Mouse (Mus musculus): Measurements from ENCODE around the gene Mdk. TPM values are rescaled to one million over a fixed set of nuclear protein-coding genes. Genes with fewer than 3 reads are reported as not detected.
A peak's percentile ranks its signal among the peaks of the same experiment; 100 is the strongest.

Mdk gene
- polyA plus RNA-seq, 1 experiment, result not detected

- Histone ChIP-seq H3K4me3 (ENCODE audit: insufficient read depth, low read depth, low read length) (no peak overlapping the region), H3K4me1 (ENCODE audit: control insufficient read depth, insufficient read depth, low read length) (peaks cover 35% of the 10 kb centered on the region)
- 81% methylated on average over 6 of the region's 6 CpGs for WGBS
These were observed 10.3 kb upstream of the Mdk start for GRCm38 (mm10) chr2:91942356-91942755.

GRCm38 (mm10) chr2:91939303-91939935, 7.3 kb upstream of the Mdk start:
- Histone ChIP-seq H3K27ac (ENCODE audit: insufficient read depth, low read depth, low read length) (0 out of 2 replicates have a peak overlapping the region, but pooled peaks have one; percentile 4), H3K4me1 (ENCODE audit: control insufficient read depth, insufficient read depth, low read length) (peaks cover 38% of the 10 kb centered on the region), H3K4me3 (ENCODE audit: insufficient read depth, low read depth, low read length) (no peak overlapping the region)
- 80% methylated on average over 15 of the region's 15 CpGs for WGBS
- TF ChIP-seq POLR2A (IDR thresholded peaks at IDR 0.05; ENCODE audit: insufficient read depth, low read depth, low read length) (no peak), CTCF (IDR thresholded peaks at IDR 0.05; ENCODE audit: insufficient read depth, low read depth, low read length) (no peak)

More at GRCm38 (mm10) chr2:91942356-91942755, 10.3 kb upstream of the Mdk start:
- no peak overlapping the region for H3K27ac ChIP-seq (ENCODE audit: insufficient read depth, low read depth, low read length)
- TF ChIP-seq CTCF (IDR thresholded peaks at IDR 0.05; ENCODE audit: insufficient read depth, low read depth, low read length), result peak; percentile 34; the same call in 1 of the 2 replicates
- TF ChIP-seq POLR2A (IDR thresholded peaks at IDR 0.05; ENCODE audit: insufficient read depth, low read depth, low read length), result no peak

GRCm38 (mm10) chr2:91936154-91936553, 4.1 kb upstream of the Mdk start:
- Histone ChIP-seq H3K4me3 (ENCODE audit: insufficient read depth, low read depth, low read length) (no peak overlapping the region), H3K27ac (ENCODE audit: insufficient read depth, low read depth, low read length) (peak overlapping the region; percentile 44), H3K4me1 (ENCODE audit: control insufficient read depth, insufficient read depth, low read length) (peaks cover 54% of the 10 kb centered on the region)
- TF ChIP-seq CTCF (IDR thresholded peaks at IDR 0.05; ENCODE audit: insufficient read depth, low read depth, low read length) (no peak), POLR2A (IDR thresholded peaks at IDR 0.05; ENCODE audit: insufficient read depth, low read depth, low read length) (no peak)
- WGBS, result 67% methylated on average over 7 of the region's 7 CpGs

- TF ChIP-seq CTCF (IDR thresholded peaks at IDR 0.05; ENCODE audit: insufficient read depth, low read depth, low read length) (no peak), POLR2A (IDR thresholded peaks at IDR 0.05; ENCODE audit: insufficient read depth, low read depth, low read length) (no peak)
- Histone ChIP-seq H3K27ac (ENCODE audit: insufficient read depth, low read depth, low read length) (no peak overlapping the region; the same call in 1 of the 2 replicates), H3K4me1 (ENCODE audit: control insufficient read depth, insufficient read depth, low read length) (peaks cover 64% of the 10 kb centered on the region), H3K4me3 (ENCODE audit: insufficient read depth, low read depth, low read length) (no peak overlapping the region)
- WGBS, result 82% methylated on average over 9 of the region's 9 CpGs
These were observed 2.9 kb upstream of the Mdk start for GRCm38 (mm10) chr2:91934826-91935525.

DNA sequence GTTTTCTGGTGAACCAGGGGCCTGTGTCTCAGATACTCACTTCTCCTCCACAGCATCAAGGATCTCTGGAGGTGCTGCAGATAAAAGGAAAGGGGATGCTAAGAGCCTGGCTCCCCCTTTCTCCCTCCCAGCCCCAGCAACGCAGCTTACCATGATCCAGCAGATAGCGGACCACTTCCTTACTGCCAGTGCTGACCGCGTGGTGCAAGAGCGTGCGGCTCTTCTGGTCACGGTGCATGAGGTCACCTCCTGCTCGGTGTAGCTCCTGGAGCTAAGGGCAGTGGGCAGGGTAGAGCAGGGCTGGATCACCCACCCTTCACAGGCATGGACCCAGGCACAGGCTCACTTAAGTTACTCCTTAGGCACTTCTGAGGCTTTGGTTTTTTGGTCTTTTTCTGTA, 1.9 kb upstream of the Mdk start:
- H3K27ac ChIP-seq (ENCODE audit: insufficient read depth, low read depth, low read length), result no peak overlapping the region
- no peak for TF ChIP-seq POLR2A (IDR thresholded peaks at IDR 0.05; ENCODE audit: insufficient read depth, low read depth, low read length)
- TF ChIP-seq CTCF (IDR thresholded peaks at IDR 0.05; ENCODE audit: insufficient read depth, low read depth, low read length), result no peak
- peaks cover 61% of the 10 kb centered on the region for H3K4me1 ChIP-seq (ENCODE audit: control insufficient read depth, insufficient read depth, low read length)
- 69% methylated on average over 8 of the region's 8 CpGs for WGBS
- no peak overlapping the region for H3K4me3 ChIP-seq (ENCODE audit: insufficient read depth, low read depth, low read length)

DNA sequence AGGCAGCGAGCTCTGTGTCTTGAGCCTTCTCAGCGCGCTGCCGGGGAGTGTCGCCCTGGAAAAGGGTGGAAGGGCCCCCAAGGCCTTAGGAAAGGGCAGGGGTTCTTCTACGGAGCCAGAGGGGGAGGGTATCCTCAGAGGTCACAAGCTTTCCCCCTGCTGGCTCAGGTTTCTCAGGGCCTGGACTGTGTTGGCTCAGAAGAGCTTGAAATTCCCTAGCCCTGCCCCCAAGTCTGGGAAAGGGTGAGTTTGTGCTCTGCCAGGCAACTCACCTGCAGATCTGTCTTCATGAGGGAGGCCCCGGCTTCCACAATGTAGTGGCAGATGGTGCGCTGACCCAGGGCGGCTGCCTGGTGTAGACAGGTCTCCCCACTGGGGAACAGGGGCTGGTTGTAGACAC, 1.4 kb upstream of the Mdk start:
- TF ChIP-seq CTCF (IDR thresholded peaks at IDR 0.05; ENCODE audit: insufficient read depth, low read depth, low read length), result no peak
- TF ChIP-seq POLR2A (IDR thresholded peaks at IDR 0.05; ENCODE audit: insufficient read depth, low read depth, low read length), result no peak
- WGBS, result 76% methylated on average over 9 of the region's 9 CpGs
- Histone ChIP-seq H3K4me1 (ENCODE audit: control insufficient read depth, insufficient read depth, low read length) (peaks cover 66% of the 10 kb centered on the region), H3K27ac (ENCODE audit: insufficient read depth, low read depth, low read length) (no peak overlapping the region), H3K4me3 (ENCODE audit: insufficient read depth, low read depth, low read length) (no peak overlapping the region)

GRCm38 (mm10) chr2:91932737-91933350, 747 bp upstream of the Mdk start:
- peaks cover 73% of the 10 kb centered on the region for H3K4me1 ChIP-seq (ENCODE audit: control insufficient read depth, insufficient read depth, low read length)
- no peak overlapping the region for H3K27ac ChIP-seq (ENCODE audit: insufficient read depth, low read depth, low read length)
- 31% methylated on average over 6 of the region's 6 CpGs for WGBS
- no peak overlapping the region for H3K4me3 ChIP-seq (ENCODE audit: insufficient read depth, low read depth, low read length)
- TF ChIP-seq CTCF (IDR thresholded peaks at IDR 0.05; ENCODE audit: insufficient read depth, low read depth, low read length) (no peak), POLR2A (IDR thresholded peaks at IDR 0.05; ENCODE audit: insufficient read depth, low read depth, low read length) (no peak)

GRCm38 (mm10) chr2:91931328-91932159, 553 bp downstream of the Mdk start:
- peaks cover 78% of the 10 kb centered on the region for H3K4me1 ChIP-seq (ENCODE audit: control insufficient read depth, insufficient read depth, low read length)
- TF ChIP-seq POLR2A (IDR thresholded peaks at IDR 0.05; ENCODE audit: insufficient read depth, low read depth, low read length) (no peak), CTCF (IDR thresholded peaks at IDR 0.05; ENCODE audit: insufficient read depth, low read depth, low read length) (no peak)
- 20% methylated on average over 48 of the region's 50 CpGs for WGBS

More at GRCm38 (mm10) chr2:91931328-91932159, 553 bp downstream of the Mdk start:
- peak overlapping the region; percentile 27; the same call in 1 of the 2 replicates for H3K27ac ChIP-seq (ENCODE audit: insufficient read depth, low read depth, low read length)
- peak overlapping the region; percentile 22 for H3K4me3 ChIP-seq (ENCODE audit: insufficient read depth, low read depth, low read length)

All from olfactory bulb, adult 2 months (tissue).